Mouse (Mus musculus) olfactory bulb, adult 2 months (tissue): ENCODE measurements around the gene Pex6. TPM values are rescaled to one million over a fixed set of nuclear protein-coding genes. Genes with fewer than 3 reads are reported as not detected.

ENCODE experiments used
- H3K27ac ChIP-seq: fragments of 200-500 bp; 2 replicates; pipeline ENCODE4 v1.5.1; 2012; ENCODE audit warnings: low read depth, low read length; ENCODE audit not compliant: insufficient read depth
- H3K4me1 ChIP-seq: fragments of 200-500 bp; 2 replicates; pipeline ENCODE4 v1.6.1; 2012; ENCODE audit warnings: low read length; ENCODE audit not compliant: control insufficient read depth, insufficient read depth
- H3K4me3 ChIP-seq: fragments of 200-500 bp; 2 replicates; pipeline ENCODE4 v1.5.1; 2012; ENCODE audit warnings: mild to moderate bottlenecking, low read depth, low read length, moderate library complexity; ENCODE audit not compliant: insufficient read depth
- CTCF ChIP-seq: fragments of 200-500 bp; IDR thresholded peaks from 2 replicates; pipeline ENCODE4 v1.5.1; 2012; ENCODE audit warnings: low read depth, mild to moderate bottlenecking, low read length, moderate library complexity; ENCODE audit not compliant: insufficient read depth
- POLR2A ChIP-seq: fragments of 200-500 bp; IDR thresholded peaks from 2 replicates; pipeline ENCODE4 v1.6.1; 2012; ENCODE audit warnings: mild to moderate bottlenecking, low read depth, low read length, moderate library complexity; ENCODE audit not compliant: insufficient read depth
- WGBS: fragments of 180-500 bp; shearing (Covaris S2); methylation state at CpG from one replicate; pipeline ENCODE4 v1.1.7; 2018; 5-methylcytosine and 5-hydroxymethylcytosine counted together
- polyA plus RNA-seq: library from polyadenylated mRNA; stranded (reverse); fragments of >200 nt; gene quantifications from 2 replicates; pipeline ENCODE4 v1.2.4, GENCODE M21; 2012; ENCODE audit warnings: low replicate concordance; ENCODE audit not compliant: missing spikeins, insufficient read depth, insufficient read length

Gene Pex6
- polyA plus RNA-seq, 1 experiment, result not detected

DNA sequence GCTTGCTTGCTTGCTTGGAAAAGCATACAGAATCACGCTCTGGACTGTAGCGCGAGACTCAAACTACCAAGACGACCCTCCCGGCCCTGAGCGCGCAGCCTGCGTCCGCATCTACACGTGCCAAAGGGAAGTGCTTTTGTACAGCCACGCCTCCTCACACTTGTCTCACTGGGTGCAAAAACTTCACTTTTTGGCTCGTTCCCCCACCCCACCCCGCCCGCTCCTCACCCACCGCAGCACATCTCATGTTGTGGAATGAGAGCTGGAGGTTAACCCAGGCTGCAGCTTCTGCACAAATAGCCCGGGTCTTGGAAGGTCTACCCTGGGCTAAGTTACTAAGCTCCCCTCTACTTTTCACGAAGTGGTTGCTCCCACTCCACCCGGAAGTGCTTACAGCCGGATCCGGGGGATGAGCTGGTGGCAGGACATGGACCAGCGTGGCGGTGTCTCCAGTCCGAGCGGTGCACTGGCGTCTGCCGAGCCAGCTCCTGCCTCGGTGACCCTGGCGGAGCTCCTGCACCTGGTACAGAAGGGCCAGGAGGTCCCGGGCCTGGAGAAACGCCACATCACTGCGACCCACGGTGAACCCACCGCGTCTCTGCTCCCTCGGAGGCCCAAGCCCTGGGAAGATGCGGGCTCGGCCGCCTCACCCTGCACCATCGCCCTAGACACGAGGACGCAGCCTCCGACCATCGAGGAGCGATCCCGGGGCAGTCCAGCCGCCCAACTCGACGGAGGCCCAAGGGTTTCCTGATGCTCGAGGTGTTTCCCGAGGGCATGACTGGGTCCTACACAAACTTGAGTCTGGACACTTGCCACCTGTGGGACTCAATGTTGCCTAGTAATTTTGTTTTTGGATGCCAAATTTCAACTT lies 61.4 kb downstream of the Pex6 start, which contains the start of gene 2310039H08Rik:
Gene 2310039H08Rik, plus strand, starts transcription at position 232 of the 874 bp plus-strand sequence.
- Histone ChIP-seq H3K27ac (peak within 1 kb of the TSS; percentile 56; the same call in 1 of the 2 replicates), H3K4me1 (peaks cover 7% of the 10 kb centered on the region), H3K4me3 (peak within 1 kb of the TSS; percentile 80)
- TF ChIP-seq POLR2A, result peak; percentile 49; the same call in 1 of the 2 replicates
- no peak for TF ChIP-seq CTCF
- under 1% methylated on average over 50 of the region's 50 CpGs for WGBS

GRCm38 (mm10) chr17:46773278-46774130 lies 62.2 kb downstream of the Pex6 start:
- 6% methylated on average over 20 of the region's 20 CpGs for WGBS
- TF ChIP-seq POLR2A, result no peak
- TF ChIP-seq CTCF, result no peak
- peaks cover 7% of the 10 kb centered on the region for H3K4me1 ChIP-seq
- H3K4me3 ChIP-seq, result peak overlapping the region; percentile 80
- no peak overlapping the region for H3K27ac ChIP-seq

- Histone ChIP-seq H3K27ac (no peak overlapping the region), H3K4me3 (no peak overlapping the region), H3K4me1 (peaks cover 7% of the 10 kb centered on the region)
- TF ChIP-seq CTCF (no peak), POLR2A (no peak)
- WGBS, result 29% methylated on average over 2 of the region's 2 CpGs
Measured at GRCm38 (mm10) chr17:46774131-46774472, 62.8 kb downstream of the Pex6 start.

DNA sequence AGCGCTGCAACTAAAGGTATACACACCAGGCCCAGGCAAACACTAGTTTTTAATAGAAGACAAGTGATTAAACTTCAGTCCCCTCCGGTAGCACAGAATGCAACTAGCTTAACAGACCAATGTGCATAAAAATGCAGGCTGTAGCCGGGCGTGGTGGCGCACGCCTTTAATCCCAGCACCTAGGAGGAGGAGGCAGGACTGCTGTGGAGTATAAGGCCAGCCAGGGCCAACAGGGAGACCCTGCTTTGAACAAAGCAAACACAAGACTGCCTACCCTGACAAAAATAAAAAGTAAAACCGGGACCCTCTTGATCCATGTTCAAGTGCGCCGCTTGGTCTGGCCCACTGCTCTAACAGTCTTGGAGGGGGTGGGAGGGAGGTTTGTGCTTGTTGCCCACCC lies 63.8 kb downstream of the Pex6 start:
- Histone ChIP-seq H3K4me3 (no peak overlapping the region), H3K4me1 (peaks cover 7% of the 10 kb centered on the region), H3K27ac (no peak overlapping the region)
- TF ChIP-seq POLR2A, result no peak
- TF ChIP-seq CTCF, result no peak
- WGBS, result 91% methylated on average over 9 of the region's 9 CpGs

Other genes starting within 250 kb of the Pex6 start
- gene Ttbk1, start 223.8 kb upstream of the Pex6 start, polyA plus RNA-seq, result not detected in 2 replicates
- not detected in 2 replicates for gene Dnph1, start 214.8 kb upstream of the Pex6 start, polyA plus RNA-seq
- gene Cul9, start 165.1 kb upstream of the Pex6 start, polyA plus RNA-seq, result not detected in 2 replicates
- gene Srf, start 155.3 kb upstream of the Pex6 start, polyA plus RNA-seq, result not detected in 2 replicates
- not detected in 2 replicates for gene Ptk7, start 82.0 kb upstream of the Pex6 start, polyA plus RNA-seq
- not detected in 2 replicates for gene Klc4, start 65.4 kb upstream of the Pex6 start, polyA plus RNA-seq
- not detected in 2 replicates for gene Mrpl2, start 65.2 kb upstream of the Pex6 start, polyA plus RNA-seq
- gene Cul7, start 61.1 kb upstream of the Pex6 start, polyA plus RNA-seq, result not detected in 2 replicates
- gene Rrp36, start 37.1 kb upstream of the Pex6 start, polyA plus RNA-seq, result not detected in 2 replicates
- gene Mea1, start 32.7 kb upstream of the Pex6 start, polyA plus RNA-seq, result not detected in 2 replicates
- gene Klhdc3, start 30.5 kb upstream of the Pex6 start, polyA plus RNA-seq, result not detected in 2 replicates
- gene Ppp2r5d, start 6.4 kb upstream of the Pex6 start, polyA plus RNA-seq, result 293 TPM in 1 of 2 replicates, not detected in the other
- gene Gnmt, start 17.7 kb downstream of the Pex6 start, polyA plus RNA-seq, result not detected in 2 replicates
- gene Cnpy3, start 40.8 kb downstream of the Pex6 start, polyA plus RNA-seq, result not detected in 2 replicates
- gene Ptcra, start 52.2 kb downstream of the Pex6 start, polyA plus RNA-seq, result not detected in 2 replicates
- gene 2310039H08Rik, start 61.2 kb downstream of the Pex6 start, polyA plus RNA-seq, result not detected in 2 replicates
- gene Rpl7l1, start 71.2 kb downstream of the Pex6 start, polyA plus RNA-seq, result not detected in 2 replicates
- not detected in 2 replicates for gene Bicral, start 147.0 kb downstream of the Pex6 start, polyA plus RNA-seq
- not detected in 2 replicates for gene Tbcc, start 179.2 kb downstream of the Pex6 start, polyA plus RNA-seq
- not detected in 2 replicates for gene Prph2, start 199.0 kb downstream of the Pex6 start, polyA plus RNA-seq